Comparison of ENCODE assay signal across 8 mouse cellular contexts in genomic region chr1:168991506-168992244, GRCm38 (mm10).
DNase-seq lines count a peak whose midpoint lies in the region.
"Had no signal": no experiment of that assay in that cellular context is flagged by ENCODE, and none has a peak within 500 bp of the region (broad histone marks: within the 10 kb centered on the region; RNA-seq: fewer than 3 reads in every experiment).

No protein-coding gene starts in this region.

- intact Hi-C loops in left cerebral cortex, postnatal 36 days (cut with DNase I), result no loop called here

- DNase-seq in retina, postnatal 1 day, result peak; percentile 13
- DNase-seq in retina, embryonic 14.5 days (ENCODE audit: low spot score), result no peak
- DNase-seq in layer of hippocampus, adult 11-12 months (ENCODE audit: low spot score), result peak; percentile 59
- DNase-seq in left cerebral cortex, postnatal 36 days (ENCODE audit: low spot score in 2 of 2), result peak; percentile 41 to 43
- DNase-seq in T-cell, adult 2 months (ENCODE audit: low spot score), result no peak
- DNase-seq in kidney, adult 11 months, result no peak
- no peak for DNase-seq in lung, adult 18-20 months
- DNase-seq: adrenal gland, postnatal 36 days had no signal

Comparison
In these comparisons a context has a peak if more than half of its experiments do, and no peak if none do; other contexts are left out.
1. DNase-seq: peak in retina, postnatal 1 day (single experiment), layer of hippocampus, adult 11-12 months (single experiment) and left cerebral cortex, postnatal 36 days (2 of 2); none in retina, embryonic 14.5 days (single experiment), T-cell, adult 2 months (single experiment), kidney, adult 11 months (single experiment) and lung, adult 18-20 months (0 of 2).